ENCODE assay signal across 10 mouse cellular contexts in the genomic region with DNA sequence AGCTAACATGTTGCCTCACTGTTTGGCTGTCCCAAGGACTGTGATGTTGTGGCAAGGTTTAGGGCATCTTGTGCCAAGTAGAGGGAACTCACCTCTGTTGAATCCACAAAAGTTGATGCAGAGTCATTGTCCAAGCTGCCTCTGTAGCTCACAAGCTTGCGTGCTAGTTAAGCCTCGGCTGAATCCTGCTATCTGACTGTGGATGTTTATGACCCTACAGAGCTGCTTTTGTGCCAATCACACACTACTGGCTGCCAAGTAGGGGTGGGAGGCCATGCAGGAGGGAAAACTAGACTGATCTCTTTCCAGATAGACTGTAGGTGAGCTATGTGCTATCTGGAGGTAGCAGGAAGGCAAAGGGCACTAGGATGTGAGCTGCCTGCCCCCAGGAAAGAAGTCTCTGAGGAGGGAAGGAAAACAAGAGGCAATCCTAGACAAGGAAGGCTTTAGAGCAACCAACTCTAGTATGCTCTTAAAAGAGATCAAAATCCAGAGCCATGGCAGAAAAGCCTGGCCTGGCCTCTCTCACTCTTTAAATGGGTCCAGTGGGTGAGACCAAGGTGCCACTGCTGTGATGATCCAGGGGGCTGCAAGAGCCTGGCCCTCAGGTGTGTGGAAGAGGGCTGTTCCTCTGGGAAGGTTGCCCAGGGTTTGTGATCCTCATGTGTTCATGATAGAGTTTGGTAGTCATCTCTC. TPM values are rescaled to one million over a fixed set of nuclear protein-coding genes. Genes with fewer than 3 reads are reported as not detected.
A peak's percentile ranks its signal among the peaks of the same experiment; 100 is the strongest.
DNase-seq lines count a peak whose midpoint lies in the region; ATAC-seq lines count a peak whose summit lies in the region.
"Had no signal": no experiment of that assay in that cellular context is flagged by ENCODE, and none has a peak within 500 bp of the region (broad histone marks: within the 10 kb centered on the region; RNA-seq: fewer than 3 reads in every experiment).

No protein-coding gene starts in this region.

- WGBS in kidney, embryonic 14.5 days, result 76% methylated on average over 2 of the region's 2 CpGs
- WGBS in liver, embryonic 11.5 days, result 72% methylated on average over 2 of the region's 2 CpGs

- no peak overlapping the region for H3K4me2 ChIP-seq in kidney, embryonic 14.5 days (replicated peaks; ENCODE audit: low read depth, low read length)
- no peak overlapping the region for H3K4me2 ChIP-seq in liver, embryonic 11.5 days
- H3K4me2 ChIP-seq: hindbrain, embryonic 15.5 days; stomach, embryonic 15.5 days had no signal

- no peak overlapping the region for H3K4me3 ChIP-seq in kidney, embryonic 14.5 days (ENCODE audit: low read length)
- no peak overlapping the region for H3K4me3 ChIP-seq in liver, embryonic 11.5 days (ENCODE audit: low read depth, low read length)
- H3K4me3 ChIP-seq: hindbrain, embryonic 15.5 days; stomach, embryonic 15.5 days had no signal

- no peaks in the 10 kb centered on the region for H3K4me1 ChIP-seq in kidney, embryonic 14.5 days (ENCODE audit: control insufficient read depth, insufficient read depth, low read length)
- H3K4me1 ChIP-seq in liver, embryonic 11.5 days (replicated peaks; ENCODE audit: control insufficient read depth, insufficient read depth, low read length), result no peaks in the 10 kb centered on the region
- H3K4me1 ChIP-seq: hindbrain, embryonic 15.5 days; stomach, embryonic 15.5 days had no signal

- H3K9ac ChIP-seq in kidney, embryonic 14.5 days (ENCODE audit: low read depth, low read length), result no peak overlapping the region
- no peak overlapping the region for H3K9ac ChIP-seq in liver, embryonic 11.5 days (ENCODE audit: low read depth, low read length)
- H3K9ac ChIP-seq: hindbrain, embryonic 15.5 days; stomach, embryonic 15.5 days had no signal

- H3K27me3 ChIP-seq in kidney, embryonic 14.5 days (ENCODE audit: control insufficient read depth, insufficient read depth, low read length), result no peaks in the 10 kb centered on the region
- no peaks in the 10 kb centered on the region for H3K27me3 ChIP-seq in liver, embryonic 11.5 days (replicated peaks; ENCODE audit: control insufficient read depth, insufficient read depth, low read length)
- H3K27me3 ChIP-seq: hindbrain, embryonic 15.5 days; stomach, embryonic 15.5 days had no signal

- H3K36me3 ChIP-seq in kidney, embryonic 14.5 days (ENCODE audit: control insufficient read depth, insufficient read depth, low read length), result no peaks in the 10 kb centered on the region
- no peaks in the 10 kb centered on the region for H3K36me3 ChIP-seq in liver, embryonic 11.5 days (ENCODE audit: control insufficient read depth, insufficient read depth, low read length)
- H3K36me3 ChIP-seq: hindbrain, embryonic 15.5 days; stomach, embryonic 15.5 days had no signal

- no peak overlapping the region for H3K27ac ChIP-seq in kidney, embryonic 14.5 days (ENCODE audit: low read depth, low read length)
- H3K27ac ChIP-seq in liver, embryonic 11.5 days (ENCODE audit: low read depth, low read length), result no peak overlapping the region
- H3K27ac ChIP-seq: hindbrain, embryonic 15.5 days; stomach, embryonic 15.5 days had no signal

- DNase-seq in kidney, postnatal 10 days, result peak; percentile 15
- peak; percentile 14 for DNase-seq in NIH3T3 (ENCODE audit: low read depth)
- DNase-seq in gastrocnemius, postnatal 25 days, result peak; percentile 9
- DNase-seq in liver, embryonic 11.5 days (ENCODE audit: low spot score), result peak; percentile 45
- no peak for DNase-seq in left cerebral cortex, adult 11 months (ENCODE audit: low spot score)
- DNase-seq in frontal cortex, adult 2 months (ENCODE audit: extremely low spot score in 1 of 2, low spot score in 1 of 2), result no peak
- no peak for DNase-seq in layer of hippocampus, postnatal 36 days

- ATAC-seq in kidney, embryonic 14.5 days (ENCODE audit: low FRiP score, low TSS enrichment), result no peak
- no peak for ATAC-seq in liver, embryonic 11.5 days (replicated peaks; ENCODE audit: low FRiP score)

- peaks cover 60% of the 10 kb centered on the region for H3K9me3 ChIP-seq in kidney, embryonic 14.5 days (ENCODE audit: control insufficient read depth, low read length)
- peaks cover 59% of the 10 kb centered on the region for H3K9me3 ChIP-seq in liver, embryonic 11.5 days (ENCODE audit: control insufficient read depth, low read length)

RNA-seq across cellular contexts. Expression of a gene that starts 2.2 kb away (rescaled TPM):
- 0.30 and 0.61 TPM in 2 replicates for polyA plus RNA-seq in kidney, embryonic 14.5 days (2014; fragmentation: Nextera tagmentation; extraction: Ambion mirVana)
- under 1 TPM in 1 of 2 experiments, not detected in 1; 0.13 TPM for total RNA-seq in gastrocnemius, postnatal 25 days (2021)
- polyA plus RNA-seq in liver, embryonic 11.5 days (2014; fragmentation: Nextera tagmentation; extraction: Ambion mirVana), result 0.14 TPM in 1 of 2 replicates, not detected in the other
- polyA plus RNA-seq in frontal cortex, adult 2 months (2012; rRNA removed), result 0.06 TPM in 2 replicates
- not detected for total RNA-seq in layer of hippocampus, postnatal 36 days (2021)
- polyA plus RNA-seq: hindbrain, embryonic 15.5 days had no signal

RNA-seq across cellular contexts. Expression of a gene that starts 8.3 kb away (rescaled TPM):
- polyA plus RNA-seq in kidney, embryonic 14.5 days (2014; fragmentation: Nextera tagmentation; extraction: Ambion mirVana), result 9.6 and 12.7 TPM in 2 replicates
- total RNA-seq in gastrocnemius, postnatal 25 days (2021), result under 1 TPM in 1 of 2 experiments, not detected in 1; 0.27 TPM
- polyA plus RNA-seq in liver, embryonic 11.5 days (2014; fragmentation: Nextera tagmentation; extraction: Ambion mirVana), result 7.9 and 10.4 TPM in 2 replicates
- polyA plus RNA-seq in frontal cortex, adult 2 months (2012; rRNA removed), result 1.9 and 2.6 TPM in 2 replicates
- 1 to 10 TPM; 2.2 to 3.0 TPM for total RNA-seq in layer of hippocampus, postnatal 36 days (2021)

RNA-seq across cellular contexts. Expression of a gene that starts 12.9 kb away (rescaled TPM):
- 1.4 TPM in 2 replicates for polyA plus RNA-seq in kidney, embryonic 14.5 days (2014; fragmentation: Nextera tagmentation; extraction: Ambion mirVana)
- total RNA-seq in gastrocnemius, postnatal 25 days (2021), result not detected
- polyA plus RNA-seq in liver, embryonic 11.5 days (2014; fragmentation: Nextera tagmentation; extraction: Ambion mirVana), result 1.3 and 1.5 TPM in 2 replicates
- 0.02 and 0.19 TPM in 2 replicates for polyA plus RNA-seq in frontal cortex, adult 2 months (2012; rRNA removed)
- total RNA-seq in layer of hippocampus, postnatal 36 days (2021), result under 1 TPM in 1 of 2 experiments, not detected in 1; 0.05 TPM

RNA-seq across cellular contexts. Expression of a gene that starts 13.5 kb away (rescaled TPM):
- 1.5 and 7.3 TPM in 2 replicates for polyA plus RNA-seq in kidney, embryonic 14.5 days (2014; fragmentation: Nextera tagmentation; extraction: Ambion mirVana)
- under 1 TPM in 1 of 2 experiments, not detected in 1; 0.27 TPM for total RNA-seq in gastrocnemius, postnatal 25 days (2021)
- not detected in 2 replicates for polyA plus RNA-seq in liver, embryonic 11.5 days (2014; fragmentation: Nextera tagmentation; extraction: Ambion mirVana)
- polyA plus RNA-seq in frontal cortex, adult 2 months (2012; rRNA removed), result not detected in 2 replicates
- not detected for total RNA-seq in layer of hippocampus, postnatal 36 days (2021)
- polyA plus RNA-seq: hindbrain, embryonic 15.5 days had no signal

RNA-seq across cellular contexts. Expression of a gene that starts 48.1 kb away (rescaled TPM):
- not detected in 2 replicates for polyA plus RNA-seq in kidney, embryonic 14.5 days (2014; fragmentation: Nextera tagmentation; extraction: Ambion mirVana)
- total RNA-seq in gastrocnemius, postnatal 25 days (2021), result not detected
- not detected in 2 replicates for polyA plus RNA-seq in liver, embryonic 11.5 days (2014; fragmentation: Nextera tagmentation; extraction: Ambion mirVana)
- polyA plus RNA-seq in frontal cortex, adult 2 months (2012; rRNA removed), result not detected in 2 replicates
- total RNA-seq in layer of hippocampus, postnatal 36 days (2021), result not detected
- polyA plus RNA-seq: hindbrain, embryonic 15.5 days; stomach, embryonic 15.5 days had no signal

Comparison
In these comparisons a context has a peak if more than half of its experiments do, and no peak if none do; other contexts are left out.
1. DNase-seq: peak in kidney, postnatal 10 days (single experiment), NIH3T3 (single experiment), gastrocnemius, postnatal 25 days (single experiment) and liver, embryonic 11.5 days (single experiment); none in left cerebral cortex, adult 11 months (single experiment), frontal cortex, adult 2 months (0 of 2) and layer of hippocampus, postnatal 36 days (0 of 2).